Mouse (Mus musculus): ENCODE measurements around the gene Olfr259.

Gene Olfr259

DNA sequence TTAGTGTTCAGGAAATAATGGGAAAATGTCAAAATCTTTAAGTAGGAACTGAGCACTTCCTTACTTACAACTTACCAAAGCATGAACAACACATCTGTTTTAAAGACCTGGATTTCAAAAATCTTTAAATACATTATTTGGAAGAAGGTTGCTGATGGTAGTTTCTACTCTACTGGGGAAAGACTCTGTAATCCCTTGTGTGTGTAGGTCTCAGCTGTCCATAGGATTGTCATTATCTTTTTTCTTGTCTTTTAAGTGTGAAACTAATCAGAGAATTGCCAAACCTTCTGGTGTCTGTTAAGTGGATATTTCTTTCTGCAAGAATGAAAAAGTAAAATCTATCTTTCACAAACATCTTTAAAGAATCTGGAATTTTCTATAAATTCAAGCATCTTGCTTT lies at the start of gene Olfr259:
Olfr259 (minus strand) TSS at position 101 of the 400 bp plus-strand sequence.
- no peak for DNase-seq (ENCODE audit: low spot score)

DNA sequence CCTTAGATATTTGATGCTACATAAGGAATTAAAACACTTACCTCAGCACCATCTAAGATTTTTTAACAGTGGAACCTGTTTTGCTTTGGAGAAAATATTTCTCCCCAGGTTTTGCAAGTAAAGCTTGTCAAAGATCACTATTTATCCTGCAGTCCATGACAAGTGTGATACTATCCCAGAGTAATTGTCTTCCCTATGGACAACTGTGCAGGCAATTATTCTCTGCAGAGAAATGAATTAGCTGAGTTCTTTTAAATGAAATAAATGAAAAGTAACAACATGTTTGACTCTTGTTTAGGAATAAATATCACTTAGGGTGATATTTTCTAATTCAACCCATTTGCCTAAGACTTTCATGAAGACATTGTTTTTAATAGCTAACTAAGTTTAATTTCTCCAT lies 38.2 kb upstream of the Olfr259 start, which contains the start of gene Olfr1111:
Olfr1111 (minus strand) TSS at position 101 of the 400 bp plus-strand sequence.
- no peak for DNase-seq (ENCODE audit: low spot score)

- no peak for DNase-seq (ENCODE audit: low spot score)
Observed at GRCm38 (mm10) chr2:87140200-87140599, 25.8 kb upstream of the Olfr259 start, which contains the start of gene Olfr1110. Gene Olfr1110 (minus strand): TSS chr2:87140300.

- no peak for DNase-seq (ENCODE audit: low spot score)
Observed at GRCm38 (mm10) chr2:87095908-87096307, 18.5 kb downstream of the Olfr259 start, which contains the start of gene Olfr1109. Gene Olfr1109 (minus strand): TSS chr2:87096008.

GRCm38 (mm10) chr2:87075717-87076116 lies 38.6 kb downstream of the Olfr259 start, which contains the start of gene Olfr1107:
Gene Olfr1107 (minus strand): TSS chr2:87075817.
- no peak for DNase-seq (ENCODE audit: low spot score)

All from c-Kit-positive CD71-positive TER-119-positive erythroid progenitor cells, embryonic 14.5 days (primary cell).